Mouse (Mus musculus) retina, adult 2 months (tissue): ENCODE measurements around the gene Lrrk2.
A peak's percentile ranks its signal among the peaks of the same experiment; 100 is the strongest.

Experiments
- DNase-seq: peaks from one replicate; pipeline ENCODE4 v3.0.0-alpha.2; 2012; ENCODE audit warnings: low read depth, low spot score

Gene Lrrk2

GRCm38 (mm10) chr15:91685880-91686563 is 13.0 kb downstream of the Lrrk2 start:
- DNase-seq, result no peak

DNA sequence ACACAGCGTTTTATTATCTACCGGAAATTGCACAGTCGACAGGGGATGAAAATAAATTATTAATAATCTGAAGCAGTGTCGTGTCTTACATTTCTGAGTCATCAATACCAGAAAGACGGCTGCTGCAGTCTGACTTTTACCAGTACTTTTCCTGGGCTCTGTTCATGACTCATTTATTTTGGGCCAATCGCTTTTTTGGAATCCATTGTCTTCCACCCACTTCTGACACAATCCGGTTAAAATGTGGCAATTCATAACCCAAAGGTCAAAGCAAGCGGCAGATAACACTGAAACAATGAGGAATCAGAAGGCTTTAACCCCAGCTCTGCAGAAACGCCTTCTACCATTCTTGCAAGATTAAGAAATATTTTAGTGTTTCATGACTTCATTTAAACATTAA is 17.7 kb downstream of the Lrrk2 start:
- DNase-seq, result no peak

DNA sequence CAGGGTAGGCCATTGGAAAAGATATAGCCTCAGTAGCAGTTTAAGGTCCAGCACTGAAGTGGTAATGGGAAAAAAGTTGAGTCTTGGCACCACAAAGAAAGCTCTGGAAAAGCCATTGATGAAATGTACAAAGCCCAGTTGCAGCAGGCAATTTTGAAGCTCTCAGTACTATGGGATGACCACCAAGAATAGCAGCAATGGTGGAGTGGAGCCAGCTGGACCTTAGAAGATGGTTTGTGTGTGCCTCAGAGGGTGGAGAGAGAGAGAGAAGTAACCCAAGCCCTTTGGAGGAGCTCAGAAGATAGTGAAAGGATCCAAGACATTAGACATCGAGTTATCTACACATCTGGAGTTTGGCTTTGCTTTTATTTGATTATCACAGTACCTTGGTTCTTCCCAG is 20.1 kb downstream of the Lrrk2 start:
- DNase-seq, result no peak

DNA sequence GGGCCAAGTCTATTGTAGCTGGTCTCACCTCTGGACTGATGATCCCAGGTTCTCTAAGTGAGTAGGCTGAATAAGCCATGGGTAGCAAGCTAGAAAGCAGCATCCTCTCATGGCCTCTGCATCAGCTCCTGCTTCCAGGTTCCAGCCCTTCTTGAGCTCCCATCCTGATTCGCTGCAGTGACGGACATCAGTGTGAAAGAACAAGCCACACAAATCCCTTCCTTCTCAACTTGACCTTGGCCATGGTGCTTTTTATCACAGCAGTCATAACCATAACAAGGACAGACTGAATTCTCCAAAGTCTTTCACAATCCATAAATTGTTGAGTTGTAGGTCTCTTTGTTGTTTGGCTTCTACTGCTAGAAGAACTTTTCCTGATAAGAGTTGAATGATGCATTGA is 20.9 kb downstream of the Lrrk2 start:
- no peak for DNase-seq

GRCm38 (mm10) chr15:91700841-91701240 is 27.9 kb downstream of the Lrrk2 start:
- no peak for DNase-seq

GRCm38 (mm10) chr15:91702991-91703715 is 30.2 kb downstream of the Lrrk2 start:
- no peak for DNase-seq

GRCm38 (mm10) chr15:91704091-91704490 is 31.1 kb downstream of the Lrrk2 start:
- DNase-seq, result no peak

- DNase-seq, result no peak
Observed at GRCm38 (mm10) chr15:91709207-91710130, 36.5 kb downstream of the Lrrk2 start.

GRCm38 (mm10) chr15:91735216-91735922 is 62.4 kb downstream of the Lrrk2 start:
- no peak for DNase-seq

- no peak for DNase-seq
Observed at GRCm38 (mm10) chr15:91736791-91737533, 64.0 kb downstream of the Lrrk2 start.

DNA sequence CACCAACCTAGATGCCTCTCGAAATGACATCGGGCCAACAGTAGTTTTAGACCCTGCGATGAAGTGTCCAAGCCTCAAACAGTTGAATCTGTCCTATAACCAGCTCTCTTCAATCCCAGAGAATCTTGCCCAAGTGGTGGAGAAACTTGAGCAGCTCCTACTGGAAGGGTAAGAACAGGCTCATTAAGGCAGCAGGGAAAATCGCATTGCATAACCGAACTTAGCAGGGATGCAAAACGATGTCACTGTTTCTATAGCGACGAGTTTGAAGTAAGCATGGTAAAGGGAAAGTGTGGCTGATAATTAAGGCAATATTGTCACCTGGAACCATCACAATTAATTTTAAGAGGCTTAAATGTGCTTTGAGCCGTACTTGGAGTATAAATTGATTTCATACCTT is 65.8 kb downstream of the Lrrk2 start:
- no peak for DNase-seq

DNA sequence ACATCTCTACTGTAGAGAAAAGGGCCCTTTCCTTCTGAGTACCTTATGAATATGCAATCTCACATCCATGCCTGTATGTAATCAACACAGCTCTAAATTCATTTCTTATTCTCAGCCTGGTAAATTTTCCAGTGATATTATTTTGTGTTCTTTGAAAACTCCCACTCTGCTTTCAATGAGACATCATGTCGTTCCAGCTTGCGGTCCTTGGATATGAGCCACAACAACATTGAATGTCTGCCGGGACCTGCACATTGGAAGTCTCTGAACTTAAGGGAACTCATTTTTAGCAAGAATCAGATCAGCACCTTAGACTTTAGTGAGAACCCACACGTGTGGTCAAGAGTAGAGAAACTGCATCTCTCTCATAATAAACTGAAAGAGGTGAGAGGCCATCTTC is 72.5 kb downstream of the Lrrk2 start:
- DNase-seq, result no peak

DNA sequence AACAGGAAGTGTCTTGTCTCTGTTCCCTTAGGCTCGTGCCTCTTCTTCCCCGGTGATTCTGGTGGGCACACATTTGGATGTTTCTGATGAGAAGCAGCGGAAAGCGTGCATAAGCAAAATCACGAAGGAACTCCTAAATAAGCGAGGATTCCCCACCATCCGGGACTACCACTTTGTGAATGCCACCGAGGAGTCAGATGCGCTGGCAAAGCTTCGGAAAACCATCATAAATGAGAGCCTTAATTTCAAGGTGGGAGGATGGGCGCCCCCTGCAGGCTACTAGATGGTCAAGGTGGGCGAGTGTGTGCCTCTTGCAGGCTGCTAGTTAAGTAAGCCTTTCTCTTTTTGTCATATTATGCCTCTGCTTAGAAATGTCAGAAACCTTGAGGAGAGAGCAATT is 79.1 kb downstream of the Lrrk2 start:
- DNase-seq, result no peak

DNA sequence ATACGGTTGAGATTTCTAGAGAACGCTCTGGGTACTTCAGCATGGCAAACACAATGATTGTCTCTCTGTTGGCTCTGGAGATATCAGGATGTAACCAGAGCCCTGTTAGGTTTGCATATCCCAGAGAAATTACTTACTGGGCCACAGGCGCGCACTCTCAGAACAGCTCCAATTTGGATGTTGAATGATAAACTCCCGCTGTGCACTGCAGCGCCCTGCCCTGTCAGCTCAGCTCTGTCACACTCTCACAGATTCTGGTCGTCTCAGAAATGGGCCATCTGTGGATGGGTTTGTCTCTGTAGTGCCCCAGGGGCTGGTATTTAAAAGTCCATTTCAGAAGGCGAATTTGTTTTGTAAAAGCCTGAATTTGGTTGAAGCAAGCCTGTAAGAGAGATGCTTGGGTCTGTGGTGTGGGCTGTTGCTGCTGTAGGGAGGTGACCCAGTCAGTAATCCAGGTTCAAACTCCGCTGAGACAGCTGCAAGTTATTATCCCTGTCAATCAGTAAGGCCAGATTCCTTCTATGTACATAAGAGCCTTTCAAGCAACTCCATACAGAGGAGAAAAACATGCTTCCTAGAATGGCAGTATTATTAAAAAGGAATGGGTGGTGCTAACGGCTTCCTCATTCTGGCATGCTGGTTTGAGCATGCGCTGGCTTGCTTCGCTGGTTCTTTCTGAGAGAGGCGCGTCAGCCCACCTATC is 80.6 kb downstream of the Lrrk2 start:
- DNase-seq, result no peak

DNA sequence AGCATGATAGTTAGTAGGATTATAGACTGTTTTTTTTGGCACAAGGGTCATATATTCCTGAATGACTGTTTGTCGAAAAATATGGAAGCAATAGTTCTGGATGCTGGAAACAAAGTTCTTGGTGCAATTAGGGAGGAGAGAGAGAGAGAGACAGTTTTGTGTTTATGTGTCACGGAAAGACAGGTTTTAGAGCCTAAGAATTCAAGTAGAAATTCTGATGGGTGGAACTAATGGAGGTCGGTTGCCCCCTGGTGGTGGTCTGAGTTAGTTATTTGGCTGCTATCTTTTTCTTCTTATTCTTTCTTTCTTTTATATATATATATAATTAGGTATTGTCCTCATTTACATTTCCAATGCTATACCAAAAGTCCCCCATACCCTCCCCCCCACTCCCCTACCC is 81.6 kb downstream of the Lrrk2 start:
- no peak for DNase-seq

DNA sequence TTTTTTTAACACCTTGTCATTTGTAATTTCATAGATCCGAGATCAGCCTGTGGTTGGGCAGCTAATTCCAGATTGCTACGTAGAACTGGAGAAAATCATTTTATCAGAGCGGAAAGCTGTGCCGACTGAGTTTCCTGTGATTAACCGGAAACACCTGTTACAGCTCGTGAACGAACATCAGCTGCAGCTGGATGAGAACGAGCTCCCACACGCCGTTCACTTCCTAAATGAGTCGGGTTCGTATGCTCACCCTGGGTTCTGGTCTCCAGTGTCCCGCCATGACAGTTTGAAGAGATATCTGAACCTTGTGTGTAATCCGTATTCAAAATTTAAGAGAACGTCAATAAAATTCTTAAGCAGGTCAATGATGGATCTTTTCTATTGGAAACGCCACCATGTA is 82.8 kb downstream of the Lrrk2 start:
- no peak for DNase-seq

- DNase-seq, result no peak
Observed at GRCm38 (mm10) chr15:91772041-91772440, 99.1 kb downstream of the Lrrk2 start.

GRCm38 (mm10) chr15:91779166-91779565 is 106.2 kb downstream of the Lrrk2 start:
- no peak for DNase-seq

DNA sequence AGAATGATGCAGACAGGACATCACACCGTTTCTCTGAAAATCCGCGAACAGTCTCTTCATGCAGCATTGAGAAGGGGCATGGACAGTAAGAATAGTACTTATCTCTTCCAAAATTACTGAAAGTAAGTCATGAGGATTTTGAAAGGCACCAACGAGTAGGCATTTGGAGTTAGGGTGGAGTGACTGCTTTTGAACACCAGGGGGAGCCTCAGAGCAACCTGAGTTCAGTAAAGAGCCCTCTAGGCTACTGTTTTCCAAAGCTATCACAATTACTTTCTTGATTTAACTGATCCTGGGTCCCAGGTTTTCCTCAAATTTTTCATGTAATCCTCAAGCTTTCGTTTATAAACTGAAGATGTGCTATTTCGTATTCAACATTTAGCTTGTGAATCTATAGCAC is 108.2 kb downstream of the Lrrk2 start:
- peak; percentile 26 for DNase-seq

GRCm38 (mm10) chr15:91788338-91788737 is 115.4 kb downstream of the Lrrk2 start:
- no peak for DNase-seq
